Mouse (Mus musculus) adrenal gland, postnatal 25 days (tissue): Measurements from ENCODE around the gene Ap4s1. TPM values are rescaled to one million over a fixed set of nuclear protein-coding genes. Genes with fewer than 3 reads are reported as not detected.

Experiments used
- DNase-seq: peaks from one replicate; pipeline ENCODE4 v3.0.0; 2021; ENCODE audit warnings: mixed read lengths
- total RNA-seq: library from RNA; stranded (reverse); gene quantifications from 2 replicates; pipeline ENCODE4 v1.2.3, GENCODE M21; 2021

The Ap4s1 gene
- total RNA-seq, 1 experiment from 2014 or later, result 25.8 TPM

DNA sequence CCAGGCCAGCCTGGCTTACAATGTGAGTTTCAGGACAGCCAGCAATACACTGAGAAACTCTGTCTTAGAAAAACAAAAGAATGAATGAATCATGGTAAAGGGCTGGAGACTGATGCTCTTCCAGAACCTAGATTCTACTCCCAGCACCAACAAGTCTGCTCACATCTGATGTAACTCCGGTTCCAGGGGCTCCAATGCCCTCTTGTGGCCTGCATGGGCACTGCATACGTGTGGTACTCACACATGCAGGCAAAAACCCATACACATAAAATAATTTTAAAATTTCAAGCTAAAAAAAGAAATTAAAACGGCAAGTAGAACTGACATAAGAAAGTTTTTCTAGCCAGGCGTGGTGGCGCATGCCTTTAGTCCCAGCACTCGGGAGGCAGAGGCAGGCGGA is 94.0 kb downstream of the Ap4s1 start:
- DNase-seq, result no peak

Other genes with a start within 250 kb of the Ap4s1 start
- gene Coch, start 97.7 kb upstream of the Ap4s1 start, total RNA-seq, result 0.46 TPM in 1 of 2 replicates, not detected in the other
- 85.1 and 89.3 TPM in 2 replicates for gene Strn3, start 864 bp downstream of the Ap4s1 start, total RNA-seq
- 96.6 and 102 TPM in 2 replicates for gene Hectd1, start 138.5 kb downstream of the Ap4s1 start, total RNA-seq